Mouse (Mus musculus): ENCODE data around the gene Alg1.

Alg1 gene

DNA sequence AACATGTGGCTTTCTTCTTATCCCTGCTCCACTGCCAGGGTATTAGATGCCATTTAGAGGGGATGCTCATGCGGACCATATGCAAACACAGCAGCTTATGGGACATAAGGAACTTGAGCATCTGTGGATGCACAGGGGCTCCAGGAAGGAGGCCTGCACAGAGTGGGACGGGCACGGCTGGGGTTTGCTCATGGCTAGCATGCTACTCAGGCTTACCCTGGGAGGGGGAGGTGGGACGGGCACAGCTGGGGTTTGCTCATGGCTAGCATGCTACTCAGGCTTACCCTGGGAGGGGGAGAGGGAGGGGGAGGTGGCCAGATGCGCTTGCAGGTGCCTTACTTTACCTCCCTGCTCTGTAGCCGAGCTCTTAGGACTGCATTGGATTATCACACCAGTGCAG is 9.5 kb downstream of the Alg1 start:
- no peak for DNase-seq

DNA sequence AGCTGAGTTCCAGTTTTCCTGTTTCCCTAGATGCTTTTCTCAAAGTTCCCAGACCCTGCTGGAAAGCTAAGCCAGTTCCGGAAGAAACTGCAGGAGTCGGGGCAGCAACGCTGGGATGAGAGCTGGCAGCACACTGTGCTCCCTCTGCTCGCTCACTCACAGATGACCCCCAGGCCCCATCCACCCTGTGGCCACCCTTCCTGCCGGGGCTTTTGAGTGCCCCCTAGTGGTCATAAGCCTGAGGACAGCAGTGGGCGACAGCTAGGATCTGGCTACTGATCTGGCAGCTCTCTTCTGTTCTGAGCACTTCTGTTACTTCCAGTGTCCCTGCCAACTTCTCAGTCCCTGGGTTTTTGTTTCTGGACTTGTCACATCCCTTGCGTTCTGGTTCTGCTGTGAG is 11.0 kb downstream of the Alg1 start:
- peak; percentile 74 to 80 for DNase-seq

DNA sequence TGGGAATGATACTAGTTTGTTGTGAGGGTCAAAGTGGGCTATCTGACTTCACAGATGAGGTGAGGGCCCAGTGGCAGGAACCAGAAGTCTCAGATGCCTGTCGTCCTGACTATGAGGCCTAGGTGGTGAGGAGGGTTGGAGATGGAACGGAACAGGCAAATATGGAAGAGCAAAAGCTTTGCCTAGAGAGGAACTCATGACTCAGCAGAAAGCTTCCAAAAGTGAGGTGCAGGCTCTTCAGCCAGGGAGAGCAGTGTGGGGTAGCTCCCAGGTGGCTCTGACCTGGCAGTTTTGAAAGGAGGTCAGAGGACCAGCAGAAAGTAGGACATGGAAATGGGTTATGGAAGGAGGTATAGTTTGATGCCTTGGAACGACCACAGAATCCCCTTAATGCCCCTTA is 17.5 kb downstream of the Alg1 start:
- DNase-seq, result no peak

DNA sequence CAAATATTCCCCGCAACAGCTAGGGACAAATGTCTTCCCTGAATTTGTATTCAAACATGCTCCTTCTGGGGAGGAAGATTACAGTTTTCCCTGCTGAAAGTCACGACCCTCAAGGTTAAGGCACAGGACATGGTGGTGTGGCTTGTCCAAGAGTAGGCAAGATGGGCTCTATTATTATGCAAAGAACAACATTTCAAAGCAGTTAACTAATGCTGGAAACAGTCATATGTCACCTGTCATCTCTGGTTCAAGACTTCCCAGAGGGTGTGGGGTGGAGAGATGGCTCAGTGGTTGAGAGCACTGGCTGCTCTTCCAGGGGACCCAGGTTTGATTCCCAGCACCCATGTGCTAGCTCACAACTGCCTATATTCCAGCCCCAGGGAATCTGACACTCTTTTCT is 18.8 kb downstream of the Alg1 start:
- no peak for DNase-seq

DNA sequence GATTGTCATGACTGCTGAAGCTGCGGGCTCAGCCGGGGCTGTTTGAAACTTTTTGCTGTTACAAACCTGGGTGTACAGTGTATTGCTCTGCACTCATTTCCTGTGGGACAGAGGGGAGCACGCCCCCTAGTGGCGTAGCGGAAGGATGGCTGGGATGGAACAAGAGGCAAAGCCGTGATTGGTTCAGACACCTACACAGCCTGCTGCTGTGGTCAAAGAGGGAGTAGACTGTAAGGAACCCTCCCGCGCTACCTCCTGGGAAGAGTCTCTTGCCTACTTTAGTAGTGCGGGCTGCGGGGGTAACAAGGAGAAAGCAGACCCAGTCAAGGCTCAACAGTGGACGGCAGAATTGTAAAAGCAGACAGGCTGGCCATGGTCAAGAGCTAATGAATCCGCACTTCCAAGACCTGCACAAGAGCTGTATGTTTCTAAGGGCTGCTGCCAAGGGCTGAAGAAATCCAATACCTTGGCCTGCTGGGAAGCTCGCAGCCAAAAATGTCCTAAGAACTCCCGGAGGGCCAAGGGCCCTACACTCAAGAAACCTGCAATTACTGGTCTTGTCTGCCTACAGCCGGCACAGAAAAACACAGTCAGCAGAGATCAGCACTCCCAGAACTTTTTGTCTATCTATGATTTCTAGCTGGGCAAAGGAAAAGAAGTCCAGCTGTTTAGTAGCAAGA is 21.1 kb downstream of the Alg1 start:
- peak; percentile 72 to 87 for DNase-seq

DNA sequence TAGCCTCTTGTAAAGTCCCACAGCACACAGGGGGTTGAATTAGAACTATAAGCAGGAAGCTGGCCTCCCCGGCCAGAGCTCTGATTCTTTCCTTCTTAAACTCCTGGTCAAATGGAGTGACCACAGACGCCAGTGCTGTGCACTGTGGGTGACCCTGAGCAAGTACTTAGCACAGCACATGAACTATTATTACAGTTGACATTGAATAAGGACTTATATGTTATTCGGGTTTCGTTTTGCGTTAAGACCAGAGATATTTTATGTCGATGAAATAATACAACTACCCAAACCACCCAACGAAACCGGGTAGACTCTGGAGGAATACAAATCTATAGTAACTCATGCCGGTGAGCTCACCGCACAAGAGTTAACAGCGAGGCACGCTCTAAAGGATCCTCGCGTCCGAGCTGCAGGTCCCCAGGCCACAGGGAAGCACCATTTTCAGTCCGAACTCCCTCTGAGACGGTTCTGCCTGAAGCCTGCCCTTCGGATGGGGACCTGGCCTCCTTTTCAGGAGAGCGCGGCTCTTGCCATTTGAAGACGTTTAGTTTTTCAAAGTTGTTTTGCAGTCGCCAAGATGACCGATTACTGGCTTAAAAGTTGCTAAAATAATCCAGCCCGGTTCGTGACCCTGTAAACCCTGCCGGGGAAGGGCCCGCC is 21.8 kb downstream of the Alg1 start:
- DNase-seq, result no peak

DNA sequence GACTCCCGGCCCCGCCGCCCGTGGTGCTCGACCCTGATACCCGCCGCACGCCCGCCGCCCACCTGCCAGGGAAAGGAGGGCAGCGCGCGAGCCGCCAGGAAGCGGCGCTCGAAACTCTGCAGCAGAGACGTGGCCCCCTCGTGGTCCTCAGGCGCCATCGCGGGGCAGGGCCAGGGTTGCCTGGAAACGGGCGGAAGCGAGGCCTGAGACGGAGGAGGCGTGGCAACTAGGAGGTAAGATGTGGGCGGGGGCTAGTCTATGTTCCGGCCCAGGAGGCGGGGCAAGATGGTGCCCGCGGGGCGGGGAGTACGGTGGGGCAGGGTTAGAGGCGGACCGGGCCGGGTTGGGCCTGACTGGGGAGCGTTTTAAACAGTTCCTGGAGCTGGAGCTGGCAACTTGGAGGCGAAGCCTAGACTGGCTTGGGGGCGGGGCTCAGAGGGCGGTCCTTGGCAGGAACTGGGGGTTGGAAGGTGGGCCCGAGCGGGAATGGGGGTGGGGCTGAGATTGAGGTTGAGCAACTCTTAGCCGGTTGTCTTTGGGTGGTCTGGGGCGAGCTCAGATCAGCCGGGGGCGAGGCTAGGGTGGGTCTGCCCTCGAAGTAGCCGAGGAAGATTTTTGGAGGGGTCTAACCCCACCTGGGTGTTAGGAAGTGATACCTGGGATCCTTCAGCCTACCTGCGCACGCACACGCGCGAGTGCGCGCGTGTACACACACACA is 22.5 kb downstream of the Alg1 start, which contains the start of gene Eef2kmt:
Gene Eef2kmt, minus strand, starts transcription at position 205 of the 718 bp plus-strand sequence.
- peak; percentile 99 for DNase-seq

DNA sequence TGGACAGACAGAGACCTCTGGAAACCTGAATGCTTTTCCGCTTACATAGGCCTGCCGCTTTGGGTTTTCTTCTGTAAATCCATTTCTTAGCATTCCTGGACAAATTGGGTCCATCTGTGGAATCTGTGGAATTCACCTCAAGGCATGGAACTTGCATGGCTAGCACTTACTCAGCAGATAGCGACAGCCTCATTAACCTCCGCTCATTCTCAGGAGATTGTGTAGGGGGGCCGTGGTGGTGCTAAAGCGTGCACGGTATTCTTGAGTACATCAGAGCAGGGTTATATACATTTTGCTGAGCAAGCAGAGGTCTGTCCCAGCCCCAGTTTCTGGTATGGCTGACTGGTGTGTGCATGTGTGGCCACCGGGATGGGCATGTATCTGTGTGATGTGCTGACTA is 29.7 kb downstream of the Alg1 start:
- no peak for DNase-seq

DNA sequence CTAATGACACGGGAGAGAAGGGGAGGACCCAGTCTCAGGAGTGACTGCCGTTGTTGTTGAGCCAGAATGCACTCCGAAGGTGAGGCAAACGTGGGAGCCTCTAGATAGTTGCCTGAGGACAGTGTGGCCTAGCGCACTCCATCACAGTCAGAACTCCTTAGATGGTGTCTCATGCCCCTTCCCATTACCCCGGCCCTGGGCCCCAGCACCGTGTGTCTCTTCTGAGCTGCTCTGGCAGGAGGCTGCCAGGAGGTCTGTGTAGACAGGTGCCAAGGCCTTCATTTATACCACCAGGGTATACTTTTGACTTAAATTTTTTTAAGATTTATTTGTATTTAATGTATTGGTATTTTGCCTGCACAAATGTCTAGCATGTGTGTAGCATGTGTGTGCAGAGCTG is 30.5 kb downstream of the Alg1 start:
- no peak for DNase-seq

DNA sequence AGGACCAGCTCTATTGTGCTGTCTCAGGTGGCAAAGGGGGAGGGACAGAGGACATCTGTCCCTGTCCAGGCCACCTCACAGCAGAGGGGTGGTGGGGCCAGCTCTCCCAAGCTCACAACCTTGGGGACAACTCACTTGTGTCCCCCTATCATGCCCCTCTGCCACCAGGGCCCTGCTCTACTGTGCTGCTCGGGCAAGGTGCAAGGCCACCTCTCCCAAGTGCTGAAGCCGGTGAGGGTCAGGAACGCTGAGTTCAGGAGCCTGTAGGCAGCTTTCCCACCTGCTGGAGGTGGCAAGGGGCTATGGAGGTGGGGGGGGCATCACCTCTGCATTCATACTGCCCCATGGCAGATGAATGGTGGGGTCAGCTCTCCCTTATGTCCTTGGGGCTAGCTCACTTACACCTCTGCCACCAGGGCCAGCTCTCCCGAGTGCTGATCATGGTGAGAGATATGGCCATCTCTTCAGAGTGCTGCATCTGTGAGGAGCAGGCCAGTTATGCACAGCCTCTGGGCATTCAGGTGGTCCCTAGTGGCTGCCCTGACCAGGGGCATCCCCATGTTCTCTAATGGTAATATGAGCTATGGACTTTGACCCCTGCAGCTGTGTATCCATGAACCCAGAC is 38.1 kb downstream of the Alg1 start:
- no peak for DNase-seq

DNA sequence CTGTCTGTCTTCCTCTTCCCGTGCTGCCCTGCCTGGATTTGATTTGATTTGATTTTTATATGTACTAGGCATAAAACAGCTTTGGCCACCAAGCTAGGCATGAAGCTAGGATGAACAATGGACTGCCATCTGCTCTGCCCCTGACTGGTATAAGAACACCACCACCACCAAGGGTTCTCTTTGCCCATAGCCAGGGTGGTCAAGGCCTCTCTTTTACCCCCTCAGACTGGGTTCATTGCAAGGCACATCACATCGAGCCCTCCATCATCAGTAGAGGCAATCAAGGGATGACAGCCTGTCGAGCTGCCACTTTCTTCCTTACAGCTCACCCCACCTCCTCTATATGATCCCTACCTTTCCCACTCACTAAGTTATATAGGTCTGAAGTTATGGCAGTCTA is 39.0 kb downstream of the Alg1 start:
- DNase-seq, result no peak

DNA sequence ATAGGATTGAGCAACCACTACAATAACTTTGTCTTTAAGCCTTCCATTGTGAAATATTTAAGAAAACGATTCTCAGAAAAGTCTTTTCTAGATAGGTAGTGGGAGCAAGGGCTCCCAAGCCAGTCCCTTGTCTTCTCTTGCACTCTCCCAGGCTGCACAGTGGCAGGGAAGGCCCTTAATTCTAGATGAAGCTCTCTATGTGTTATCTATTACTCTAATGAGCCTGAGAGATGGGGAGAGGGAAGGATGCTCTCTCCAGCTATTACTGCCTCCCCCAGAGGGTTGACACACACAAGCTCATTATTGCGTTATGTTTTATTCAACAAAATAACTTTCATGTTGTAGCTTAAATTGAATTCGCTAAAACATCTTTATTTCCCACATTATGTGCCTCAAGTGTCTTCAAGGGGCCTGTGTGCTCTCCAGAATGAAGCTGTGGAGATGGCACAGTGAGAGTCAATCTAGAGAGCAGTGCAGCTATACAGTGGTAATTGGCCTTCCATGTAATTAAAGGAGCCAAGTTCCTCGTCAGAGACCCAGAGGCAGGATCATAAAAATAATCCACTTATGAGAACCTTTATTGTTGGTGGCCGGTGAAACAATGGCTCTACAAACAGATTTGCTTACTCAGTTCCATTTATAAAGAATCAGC is 46.3 kb downstream of the Alg1 start:
- no peak for DNase-seq

DNA sequence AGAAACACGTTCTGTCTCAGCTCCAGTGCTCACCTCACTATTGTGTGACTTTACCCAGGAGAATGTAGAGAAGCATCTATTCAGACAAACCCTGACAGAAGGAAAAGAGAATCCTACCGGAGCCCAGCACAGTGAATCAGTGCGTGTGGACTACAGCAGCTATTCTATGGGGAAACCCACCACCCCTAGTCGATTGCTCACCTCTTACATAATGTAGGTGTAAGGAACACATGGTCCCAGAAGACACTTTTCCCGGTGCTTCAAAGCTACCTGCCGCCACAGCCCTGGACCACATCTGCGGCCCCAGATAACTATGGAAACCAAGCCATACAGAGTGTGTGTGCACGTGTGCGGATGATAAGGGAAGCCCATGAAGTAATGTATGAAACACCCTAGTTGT is 49.3 kb downstream of the Alg1 start:
- DNase-seq, result no peak

DNA sequence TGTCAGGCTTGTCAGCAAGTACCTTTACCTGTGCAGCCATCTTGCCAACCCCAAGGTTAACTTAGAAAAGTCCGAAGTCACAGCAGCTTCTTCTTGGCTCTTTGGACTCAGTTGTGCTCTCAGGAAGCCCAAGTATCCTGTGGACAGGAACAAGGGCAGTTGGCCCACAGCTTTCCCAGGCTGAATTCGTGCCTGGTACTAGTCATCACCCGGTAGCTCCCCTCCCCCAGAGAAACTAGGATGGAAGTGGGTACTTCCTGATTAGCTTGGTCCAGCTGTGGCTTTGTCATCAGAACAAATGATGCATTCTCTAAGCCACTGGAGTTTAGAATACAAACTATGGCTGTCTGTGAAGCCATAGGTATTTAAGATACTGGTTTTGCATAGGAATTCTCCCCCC is 52.0 kb downstream of the Alg1 start:
- DNase-seq, result no peak
